Mouse (Mus musculus) layer of hippocampus, postnatal 14 days (tissue): Measurements from ENCODE around the gene Fxn. TPM values are rescaled to one million over a fixed set of nuclear protein-coding genes. Genes with fewer than 3 reads are reported as not detected.

Experiments
- total RNA-seq, 2 experiments: library from RNA; stranded (reverse); gene quantifications; 2 replicates each; pipeline ENCODE4 v1.2.3; 2021

Fxn gene
- total RNA-seq, 2 experiments from 2014 or later, result 8.3 to 8.8 TPM

Other genes starting within 250 kb of the Fxn start
- gene Fam189a2, start 249.6 kb downstream of the Fxn start, total RNA-seq, result 10 to 100 TPM; 10.9 to 12.4 TPM
- 10 to 100 TPM; 20.9 to 21.9 TPM for gene Tjp2, start 55.6 kb downstream of the Fxn start, total RNA-seq
- 10 to 100 TPM; 34.2 to 34.4 TPM for gene Fam122a, start 196.8 kb upstream of the Fxn start, total RNA-seq